Mouse (Mus musculus) E14TG2a.4 (cell line): ENCODE data around the gene Gpr45.

ENCODE experiments used
- CTCF ChIP-seq: conservative IDR thresholded peaks from 2 replicates; pipeline ENCODE4 v1.5.1; 2014; ENCODE audit warnings: low read length
- NANOG ChIP-seq: IDR thresholded peaks from 2 replicates; pipeline ENCODE4 v1.6.1; 2014; ENCODE audit warnings: borderline replicate concordance, low read length, mixed read lengths
- POU5F1 ChIP-seq: IDR thresholded peaks from 2 replicates; pipeline ENCODE4 v1.6.1; 2014; ENCODE audit warnings: low read length, borderline replicate concordance

- TF ChIP-seq CTCF (no peak), POU5F1 (no peak), NANOG (no peak)
These were observed 47.5 kb upstream of the Gpr45 start for GRCm38 (mm10) chr1:42905148-42905547.
